Mouse (Mus musculus): ENCODE results near the gene Iqsec1.
A peak's percentile ranks its signal among the peaks of the same experiment; 100 is the strongest.

The Iqsec1 gene

GRCm38 (mm10) chr6:90620791-90621583 lies 367.5 kb downstream of the Iqsec1 start:
- no peak for DNase-seq (ENCODE audit: low read depth, low spot score)

- DNase-seq (ENCODE audit: low read depth, low spot score): no peak
Observed at GRCm38 (mm10) chr6:90619936-90620335, 368.5 kb downstream of the Iqsec1 start.

- DNase-seq (ENCODE audit: low read depth, low spot score): no peak
Observed at GRCm38 (mm10) chr6:90618821-90619636, 369.5 kb downstream of the Iqsec1 start.

- no peak for DNase-seq (ENCODE audit: low read depth, low spot score)
Observed at GRCm38 (mm10) chr6:90618274-90618673, 370.2 kb downstream of the Iqsec1 start.

GRCm38 (mm10) chr6:90616481-90616880 lies 372.0 kb downstream of the Iqsec1 start:
- DNase-seq (ENCODE audit: low read depth, low spot score): no peak

- DNase-seq (ENCODE audit: low read depth, low spot score): no peak
Observed at GRCm38 (mm10) chr6:90615991-90616390, 372.5 kb downstream of the Iqsec1 start.

GRCm38 (mm10) chr6:90615362-90615761 lies 373.1 kb downstream of the Iqsec1 start:
- no peak for DNase-seq (ENCODE audit: low read depth, low spot score)

- no peak for DNase-seq (ENCODE audit: low read depth, low spot score)
Observed at GRCm38 (mm10) chr6:90613277-90613676, 375.2 kb downstream of the Iqsec1 start.

GRCm38 (mm10) chr6:90610248-90610647 lies 378.2 kb downstream of the Iqsec1 start:
- no peak for DNase-seq (ENCODE audit: low read depth, low spot score)

- DNase-seq (ENCODE audit: low read depth, low spot score): peak; percentile 31
Observed at GRCm38 (mm10) chr6:90608186-90608585, 380.3 kb downstream of the Iqsec1 start.

- peak; percentile 83 for DNase-seq (ENCODE audit: low read depth, low spot score)
Observed at GRCm38 (mm10) chr6:90607196-90607595, 381.3 kb downstream of the Iqsec1 start.

GRCm38 (mm10) chr6:90606538-90606937 lies 381.9 kb downstream of the Iqsec1 start:
- DNase-seq (ENCODE audit: low read depth, low spot score): peak; percentile 88

All from mesoderm, embryonic 11.5 days (tissue).